Mouse (Mus musculus) neutrophil, adult 5-6 weeks (primary cell): Measurements from ENCODE around the gene Tnf. TPM values are rescaled to one million over a fixed set of nuclear protein-coding genes. Genes with fewer than 3 reads are reported as not detected.

Experiments
- ATAC-seq: fragments of 151-379, 151-347 bp; 2 replicates; pipeline ENCODE4 v1.8.0; 2017; ENCODE audit warnings: mild to moderate bottlenecking, moderate TSS enrichment; ENCODE audit not compliant: insufficient number of reproducible peaks, poor library complexity, low FRiP score, severe bottlenecking; ENCODE audit errors: extremely low read depth
- total RNA-seq: library from RNA; stranded (forward); fragments of 200-1000 nt; gene quantifications from 2 replicates; pipeline ENCODE4 v1.2.3, GENCODE M21; 2017

Gene Tnf
- total RNA-seq, 1 experiment from 2014 or later, result 16.4 TPM

- ATAC-seq, result peak; percentile 76
Measured at GRCm38 (mm10) chr17:35186681-35187080, 15.1 kb downstream of the Tnf start.

GRCm38 (mm10) chr17:35185639-35186611 is 15.9 kb downstream of the Tnf start:
- ATAC-seq, result peak; percentile 47

- no peak for ATAC-seq
Measured at GRCm38 (mm10) chr17:35180093-35180492, 21.7 kb downstream of the Tnf start.

GRCm38 (mm10) chr17:35178528-35178927 is 23.3 kb downstream of the Tnf start:
- peak; percentile 93 for ATAC-seq

- no peak for ATAC-seq
Measured at GRCm38 (mm10) chr17:35175968-35176367, 25.8 kb downstream of the Tnf start, which contains the start of gene Aif1. Aif1 (minus strand) TSS chr17:35176068.

- ATAC-seq, result no peak
Measured at GRCm38 (mm10) chr17:35175382-35175781, 26.4 kb downstream of the Tnf start.

- no peak for ATAC-seq
Measured at GRCm38 (mm10) chr17:35174201-35174977, 27.4 kb downstream of the Tnf start.

- peak; percentile 36; the same call in 1 of the 2 replicates for ATAC-seq
Measured at GRCm38 (mm10) chr17:35173329-35173728, 28.5 kb downstream of the Tnf start.

GRCm38 (mm10) chr17:35172445-35173234 is 29.2 kb downstream of the Tnf start:
- ATAC-seq, result 0 out of 2 replicates have a peak, but pooled peaks have one; percentile 23

- no peak for ATAC-seq
Measured at GRCm38 (mm10) chr17:35168541-35169207, 33.1 kb downstream of the Tnf start.

- ATAC-seq, result no peak
Measured at GRCm38 (mm10) chr17:35167794-35168193, 34.0 kb downstream of the Tnf start.

- ATAC-seq, result peak; percentile 32; the same call in 1 of the 2 replicates
Measured at GRCm38 (mm10) chr17:35166352-35167035, 35.3 kb downstream of the Tnf start.

- ATAC-seq, result no peak
Measured at GRCm38 (mm10) chr17:35165451-35166155, 36.2 kb downstream of the Tnf start.

GRCm38 (mm10) chr17:35164568-35165450 is 37.0 kb downstream of the Tnf start, which contains the start of gene Prrc2a:
Prrc2a (minus strand) TSS chr17:35164897.
- peak; percentile 88 for ATAC-seq

GRCm38 (mm10) chr17:35164218-35164567 is 37.6 kb downstream of the Tnf start:
- ATAC-seq, result no peak

- ATAC-seq, result no peak
Measured at GRCm38 (mm10) chr17:35163326-35164081, 38.3 kb downstream of the Tnf start.
